Mouse (Mus musculus) liver, embryonic 12.5 days (tissue): ENCODE results near the gene Fmr1. TPM values are rescaled to one million over a fixed set of nuclear protein-coding genes. Genes with fewer than 3 reads are reported as not detected.

ENCODE experiments used
- polyA plus RNA-seq: library from polyadenylated mRNA; unstranded; fragments of >200 nt; fragmentation: Nextera tagmentation; extraction: Ambion mirVana; gene quantifications from 2 replicates; pipeline ENCODE4 v1.2.1, GENCODE M21; 2016

Gene Fmr1
- polyA plus RNA-seq, 1 experiment from 2014 or later: 42.4 TPM

Other genes starting within 250 kb of the Fmr1 start
- gene Fmr1nb, start 83.3 kb downstream of the Fmr1 start, polyA plus RNA-seq: 1.4 and 1.5 TPM in 2 replicates
- 1.4 and 2.6 TPM in 2 replicates for gene Gm14698, start 142.6 kb downstream of the Fmr1 start, polyA plus RNA-seq
- gene Gm6812, start 214.5 kb downstream of the Fmr1 start, polyA plus RNA-seq: not detected in 2 replicates